Mouse (Mus musculus): ENCODE results near the gene Zfp839.

Zfp839 gene

GRCm38 (mm10) chr12:110850010-110850928 is at the start of gene Zfp839:
TSS of gene Zfp839 (plus strand) at chr12:110850253.
- peak; percentile 93 for DNase-seq (ENCODE audit: low spot score)

- no peak for DNase-seq (ENCODE audit: low spot score)
These were observed 48.1 kb upstream of the Zfp839 start for GRCm38 (mm10) chr12:110801876-110802464.

GRCm38 (mm10) chr12:110802674-110803297 is 47.3 kb upstream of the Zfp839 start:
- DNase-seq (ENCODE audit: low spot score) = no peak

- peak; percentile 55 for DNase-seq (ENCODE audit: low spot score)
These were observed 45.8 kb upstream of the Zfp839 start for GRCm38 (mm10) chr12:110804261-110804660.

- DNase-seq (ENCODE audit: low spot score) = no peak
These were observed 43.6 kb upstream of the Zfp839 start for GRCm38 (mm10) chr12:110806301-110806970.

- DNase-seq (ENCODE audit: low spot score) = no peak
These were observed 41.6 kb upstream of the Zfp839 start for GRCm38 (mm10) chr12:110808430-110808829.

GRCm38 (mm10) chr12:110808848-110809247 is 41.2 kb upstream of the Zfp839 start:
- no peak for DNase-seq (ENCODE audit: low spot score)

GRCm38 (mm10) chr12:110813132-110813531 is 36.9 kb upstream of the Zfp839 start:
- DNase-seq (ENCODE audit: low spot score) = no peak

- DNase-seq (ENCODE audit: low spot score) = no peak
These were observed 36.4 kb upstream of the Zfp839 start for GRCm38 (mm10) chr12:110813624-110814023.

GRCm38 (mm10) chr12:110814924-110815323 is 35.1 kb upstream of the Zfp839 start:
- no peak for DNase-seq (ENCODE audit: low spot score)

GRCm38 (mm10) chr12:110816833-110817232 is 33.2 kb upstream of the Zfp839 start:
- no peak for DNase-seq (ENCODE audit: low spot score)

- DNase-seq (ENCODE audit: low spot score) = no peak
These were observed 30.7 kb upstream of the Zfp839 start for GRCm38 (mm10) chr12:110819367-110819766.

GRCm38 (mm10) chr12:110821787-110822186 is 28.3 kb upstream of the Zfp839 start:
- DNase-seq (ENCODE audit: low spot score) = no peak

- DNase-seq (ENCODE audit: low spot score) = no peak
These were observed 27.7 kb upstream of the Zfp839 start for GRCm38 (mm10) chr12:110822366-110822765.

GRCm38 (mm10) chr12:110828908-110829307 is 21.1 kb upstream of the Zfp839 start:
- no peak for DNase-seq (ENCODE audit: low spot score)

- no peak for DNase-seq (ENCODE audit: low spot score)
These were observed 19.6 kb upstream of the Zfp839 start for GRCm38 (mm10) chr12:110830293-110831024.

- DNase-seq (ENCODE audit: low spot score) = no peak
These were observed 14.9 kb upstream of the Zfp839 start for GRCm38 (mm10) chr12:110835182-110835581.

GRCm38 (mm10) chr12:110836729-110837128 is 13.3 kb upstream of the Zfp839 start:
- no peak for DNase-seq (ENCODE audit: low spot score)

GRCm38 (mm10) chr12:110837192-110837841 is 12.7 kb upstream of the Zfp839 start:
- no peak for DNase-seq (ENCODE audit: low spot score)

GRCm38 (mm10) chr12:110837850-110838249 is 12.2 kb upstream of the Zfp839 start:
- no peak for DNase-seq (ENCODE audit: low spot score)

Measured in testis, postnatal 10 days (tissue).